Mouse (Mus musculus): ENCODE measurements around the gene Abcb9. TPM values are rescaled to one million over a fixed set of nuclear protein-coding genes. Genes with fewer than 3 reads are reported as not detected.

Gene Abcb9
- polyA plus RNA-seq, 1 experiment = 7.4 TPM

DNA sequence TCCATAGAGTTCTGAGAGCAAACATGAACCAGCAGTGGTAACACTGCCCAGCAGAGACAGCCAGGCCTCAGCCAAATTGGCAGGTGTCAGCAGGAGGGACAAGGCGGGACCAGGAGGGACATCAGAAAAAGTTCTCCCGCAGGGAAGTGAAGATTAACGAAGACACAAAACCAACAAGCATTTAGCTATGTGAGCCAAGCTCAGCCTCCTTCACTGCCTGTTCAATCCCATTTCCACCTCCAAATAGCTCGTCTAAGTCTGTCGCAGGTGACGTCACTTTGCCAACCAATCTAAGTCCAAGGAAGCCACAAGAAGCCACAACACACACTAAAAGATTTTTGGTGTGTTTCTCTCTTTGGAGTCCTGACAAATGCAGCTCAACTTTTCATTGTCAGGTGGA is 6.7 kb upstream of the Abcb9 start:
- Histone ChIP-seq H3K4me3 (replicated peaks; ENCODE audit: control insufficient read depth, low read depth, low read length) (no peak overlapping the region), H3K27ac (ENCODE audit: control insufficient read depth, insufficient read depth, low read depth, low read length, poor library complexity) (no peak overlapping the region), H3K4me1 (ENCODE audit: control insufficient read depth, insufficient read depth, low read length) (no peaks in the 10 kb centered on the region)
- no peak for TF ChIP-seq CTCF (IDR thresholded peaks at IDR 0.05; ENCODE audit: control insufficient read depth, insufficient read depth, low read length)
- no peak for TF ChIP-seq POLR2A (IDR thresholded peaks at IDR 0.05; ENCODE audit: borderline replicate concordance, control insufficient read depth, low read depth, low read length)
- WGBS = 86% methylated on average over 6 of the region's 6 CpGs

GRCm38 (mm10) chr5:124100128-124101044 is 4.8 kb upstream of the Abcb9 start:
- WGBS = 89% methylated on average over 11 of the region's 11 CpGs

DNA sequence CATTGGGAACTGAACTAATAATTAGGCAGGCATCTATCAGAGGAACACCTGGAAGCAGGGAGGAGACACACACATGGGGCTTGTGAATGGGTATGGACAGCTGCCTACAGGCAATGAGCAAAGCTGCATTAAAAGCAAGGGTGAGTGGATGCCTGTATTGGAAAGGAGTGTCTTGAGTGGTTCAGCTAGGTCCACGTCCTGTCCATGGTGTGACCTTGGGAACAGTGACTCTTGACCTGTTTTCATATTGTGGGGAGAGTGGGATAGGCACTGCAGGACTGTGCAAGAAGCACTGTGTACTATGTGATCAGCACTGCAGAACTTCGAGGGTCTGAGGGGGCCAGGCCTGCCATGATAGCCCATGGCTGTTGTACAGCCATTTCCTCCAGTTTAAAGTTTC is 3.3 kb upstream of the Abcb9 start:
- Histone ChIP-seq H3K4me1 (ENCODE audit: control insufficient read depth, insufficient read depth, low read length) (peaks cover 4% of the 10 kb centered on the region; the same call in 1 of the 2 replicates), H3K4me3 (replicated peaks; ENCODE audit: control insufficient read depth, low read depth, low read length) (no peak overlapping the region), H3K27ac (ENCODE audit: control insufficient read depth, insufficient read depth, low read depth, low read length, poor library complexity) (no peak overlapping the region)
- WGBS = 94% methylated on average over 2 of the region's 2 CpGs
- TF ChIP-seq CTCF (IDR thresholded peaks at IDR 0.05; ENCODE audit: control insufficient read depth, insufficient read depth, low read length) (no peak), POLR2A (IDR thresholded peaks at IDR 0.05; ENCODE audit: borderline replicate concordance, control insufficient read depth, low read depth, low read length) (no peak)

More at GRCm38 (mm10) chr5:124100128-124101044, 4.8 kb upstream of the Abcb9 start:
- TF ChIP-seq CTCF (IDR thresholded peaks at IDR 0.05; ENCODE audit: control insufficient read depth, insufficient read depth, low read length) (no peak), POLR2A (IDR thresholded peaks at IDR 0.05; ENCODE audit: borderline replicate concordance, control insufficient read depth, low read depth, low read length) (no peak)
- no peak overlapping the region for H3K4me3 ChIP-seq (replicated peaks; ENCODE audit: control insufficient read depth, low read depth, low read length)
- no peaks in the 10 kb centered on the region for H3K4me1 ChIP-seq (ENCODE audit: control insufficient read depth, insufficient read depth, low read length)
- no peak overlapping the region for H3K27ac ChIP-seq (ENCODE audit: control insufficient read depth, insufficient read depth, low read depth, low read length, poor library complexity)

DNA sequence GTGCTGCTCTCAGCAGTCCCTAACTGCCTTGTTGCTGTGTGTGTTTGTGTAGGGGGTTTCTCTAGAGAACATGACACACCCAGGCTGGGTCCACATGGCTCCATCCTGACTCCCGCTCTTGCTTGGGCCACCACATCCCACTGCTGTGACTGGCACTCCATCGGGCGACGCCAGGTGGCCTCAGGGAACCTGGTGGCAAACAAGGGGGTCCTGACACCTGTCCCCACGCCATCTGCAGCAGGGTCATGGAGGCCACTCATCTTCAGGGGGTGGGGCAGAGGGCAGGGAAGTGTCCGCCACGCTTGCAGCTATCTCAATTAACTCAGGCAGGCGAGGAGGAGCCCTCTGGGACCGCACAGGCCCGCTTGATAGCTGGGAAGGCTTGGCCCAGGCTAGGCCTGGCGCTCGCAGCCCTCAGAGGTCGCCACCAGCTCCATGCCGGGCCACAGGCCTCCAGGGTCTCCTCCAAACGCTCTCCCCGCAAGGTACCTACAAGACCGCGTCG is 469 bp downstream of the Abcb9 start:
- H3K27ac ChIP-seq (ENCODE audit: control insufficient read depth, insufficient read depth, low read depth, low read length, poor library complexity) = peak overlapping the region; percentile 88
- TF ChIP-seq POLR2A (IDR thresholded peaks at IDR 0.05; ENCODE audit: borderline replicate concordance, control insufficient read depth, low read depth, low read length) = no peak
- peak overlapping the region; percentile 76 for H3K4me3 ChIP-seq (replicated peaks; ENCODE audit: control insufficient read depth, low read depth, low read length)
- peaks cover 4% of the 10 kb centered on the region for H3K4me1 ChIP-seq (ENCODE audit: control insufficient read depth, insufficient read depth, low read length)
- 16% methylated on average over 19 of the region's 19 CpGs for WGBS

GRCm38 (mm10) chr5:124093852-124094604 is 1.6 kb downstream of the Abcb9 start:
- Histone ChIP-seq H3K27ac (ENCODE audit: control insufficient read depth, insufficient read depth, low read depth, low read length, poor library complexity) (peak overlapping the region; percentile 47; the same call in 1 of the 2 replicates), H3K4me3 (replicated peaks; ENCODE audit: control insufficient read depth, low read depth, low read length) (peak overlapping the region; percentile 76), H3K4me1 (ENCODE audit: control insufficient read depth, insufficient read depth, low read length) (peaks cover 4% of the 10 kb centered on the region)
- 92% methylated on average over 12 of the region's 12 CpGs for WGBS
- TF ChIP-seq CTCF (IDR thresholded peaks at IDR 0.05; ENCODE audit: control insufficient read depth, insufficient read depth, low read length) = no peak
- TF ChIP-seq POLR2A (IDR thresholded peaks at IDR 0.05; ENCODE audit: borderline replicate concordance, control insufficient read depth, low read depth, low read length) = no peak

GRCm38 (mm10) chr5:124093120-124093794 is 2.3 kb downstream of the Abcb9 start:
- peaks cover 4% of the 10 kb centered on the region for H3K4me1 ChIP-seq (ENCODE audit: control insufficient read depth, insufficient read depth, low read length)
- TF ChIP-seq CTCF (IDR thresholded peaks at IDR 0.05; ENCODE audit: control insufficient read depth, insufficient read depth, low read length) (no peak), POLR2A (IDR thresholded peaks at IDR 0.05; ENCODE audit: borderline replicate concordance, control insufficient read depth, low read depth, low read length) (no peak)
- WGBS = 72% methylated on average over 11 of the region's 11 CpGs
- peak overlapping the region; percentile 47; the same call in 1 of the 2 replicates for H3K27ac ChIP-seq (ENCODE audit: control insufficient read depth, insufficient read depth, low read depth, low read length, poor library complexity)
- no peak overlapping the region for H3K4me3 ChIP-seq (replicated peaks; ENCODE audit: control insufficient read depth, low read depth, low read length)

DNA sequence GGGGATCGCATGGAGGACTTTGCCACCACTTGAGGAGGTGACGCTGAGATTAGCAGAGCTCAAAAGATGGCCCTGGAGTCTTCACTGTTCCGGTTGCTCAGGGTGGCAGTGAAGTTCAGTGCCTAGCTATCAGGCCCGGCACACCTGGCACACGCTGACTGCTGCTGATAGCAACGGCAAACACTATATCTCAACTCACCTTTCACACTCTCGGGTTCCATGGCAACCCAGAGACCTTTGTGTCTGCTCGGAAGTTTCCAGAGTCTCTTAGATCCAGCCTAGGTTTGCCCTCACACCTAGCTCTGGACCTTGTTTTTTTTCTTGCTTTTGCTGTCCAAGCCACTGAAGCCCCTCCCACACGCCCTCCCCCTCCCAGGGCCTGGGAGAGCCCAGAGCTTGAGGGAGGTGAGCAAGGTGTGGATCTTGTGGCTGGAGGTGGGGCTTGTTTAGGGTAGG is 3.6 kb downstream of the Abcb9 start:
- H3K4me3 ChIP-seq (replicated peaks; ENCODE audit: control insufficient read depth, low read depth, low read length) = no peak overlapping the region
- peak overlapping the region; percentile 78 for H3K27ac ChIP-seq (ENCODE audit: control insufficient read depth, insufficient read depth, low read depth, low read length, poor library complexity)
- WGBS = 59% methylated on average over 9 of the region's 9 CpGs
- no peak for TF ChIP-seq POLR2A (IDR thresholded peaks at IDR 0.05; ENCODE audit: borderline replicate concordance, control insufficient read depth, low read depth, low read length)
- TF ChIP-seq CTCF (IDR thresholded peaks at IDR 0.05; ENCODE audit: control insufficient read depth, insufficient read depth, low read length) = no peak
- peaks cover 4% of the 10 kb centered on the region for H3K4me1 ChIP-seq (ENCODE audit: control insufficient read depth, insufficient read depth, low read length)
